Mouse (Mus musculus): ENCODE data around the gene Anp32e.

DNA sequence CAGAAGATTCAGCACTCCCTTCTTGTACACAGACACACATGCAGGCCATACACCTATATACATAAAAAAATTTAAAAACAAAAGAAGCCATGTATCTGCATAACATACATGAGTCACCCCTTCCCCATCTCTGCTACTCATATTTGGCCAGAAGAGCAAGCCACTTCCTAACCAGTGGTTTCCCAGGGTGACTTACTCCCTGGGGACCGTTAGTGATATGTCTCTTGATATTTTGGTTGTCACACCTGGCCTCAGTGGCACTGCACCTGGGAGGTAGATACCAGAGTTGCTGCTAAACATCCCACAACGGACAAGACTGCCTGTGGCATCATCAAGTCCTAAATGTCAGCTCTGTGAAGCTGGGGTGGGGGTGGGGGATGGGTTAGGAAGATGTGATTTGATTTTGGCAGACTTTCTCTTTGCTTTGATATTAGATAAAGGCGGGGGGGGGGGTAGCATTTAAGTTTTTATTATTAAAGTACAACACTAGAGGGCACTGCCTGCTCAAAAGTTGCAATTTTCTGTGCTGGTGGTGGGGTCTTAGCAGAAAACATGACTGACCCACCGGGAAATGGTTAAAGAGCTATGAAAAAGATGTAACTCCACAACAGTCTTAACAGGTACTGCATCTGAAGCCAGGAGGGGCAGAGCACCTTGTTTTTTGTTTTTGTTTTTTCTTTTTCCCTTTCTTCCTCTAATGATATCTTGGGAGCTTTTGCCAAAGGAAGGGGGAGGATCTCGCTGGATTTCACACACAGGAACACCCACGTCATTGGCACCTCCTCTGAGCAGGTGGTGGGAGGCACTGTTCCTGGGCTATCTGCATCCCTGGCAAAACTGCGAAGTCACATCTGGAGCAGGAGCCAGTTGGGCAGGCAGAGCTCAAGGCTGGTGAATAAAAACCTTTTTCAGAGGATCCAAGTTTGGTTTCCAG, 36.7 kb downstream of the Anp32e start:
- no peak for TF ChIP-seq CTCF (IDR thresholded peaks at IDR 0.05; ENCODE audit: low read depth, low read length)
- TF ChIP-seq GATA1 (IDR thresholded peaks at IDR 0.05; ENCODE audit: borderline replicate concordance, low read length) = no peak
- no peak for TF ChIP-seq GATA2 (IDR thresholded peaks at IDR 0.05; ENCODE audit: borderline replicate concordance, low read depth, low read length)
- no peak for TF ChIP-seq TAL1 (conservative IDR thresholded peaks at IDR 0.05; ENCODE audit: low read depth, low read length)
- TF ChIP-seq POLR2AphosphoS5 (IDR thresholded peaks at IDR 0.05; ENCODE audit: insufficient replicate concordance, low read depth, low read length) = no peak
